Mouse (Mus musculus) cerebellum, adult 11-12 months (tissue): ENCODE measurements around the gene Oscp1.
"Not testable (repeated sequence)": the region's sequence is repeated elsewhere in the genome, so short reads cannot be mapped to it uniquely, and the experiment has no call there.

Experiments
- DNase-seq: peaks from one replicate; pipeline ENCODE4 v3.0.0; 2022

Gene Oscp1

DNA sequence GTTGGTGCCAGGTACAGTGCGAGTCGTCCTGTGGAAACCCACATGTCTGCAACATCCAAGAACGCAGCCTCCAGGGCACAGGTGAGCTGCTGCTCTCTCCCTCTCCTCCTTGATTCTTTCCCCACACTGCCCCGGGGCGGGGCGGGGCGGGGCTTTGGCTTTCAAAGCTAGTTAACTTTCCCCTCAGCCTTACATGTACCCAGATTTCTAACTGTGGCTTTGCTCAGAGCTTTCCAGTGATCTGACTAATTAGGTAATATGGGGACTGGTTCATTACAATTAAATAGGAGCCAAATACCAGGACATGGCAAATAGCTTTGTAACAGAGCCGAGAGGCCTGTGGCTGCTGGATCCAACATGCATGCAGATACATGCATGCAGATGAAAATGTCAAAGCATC lies 26.0 kb downstream of the Oscp1 start:
- DNase-seq: no peak

DNA sequence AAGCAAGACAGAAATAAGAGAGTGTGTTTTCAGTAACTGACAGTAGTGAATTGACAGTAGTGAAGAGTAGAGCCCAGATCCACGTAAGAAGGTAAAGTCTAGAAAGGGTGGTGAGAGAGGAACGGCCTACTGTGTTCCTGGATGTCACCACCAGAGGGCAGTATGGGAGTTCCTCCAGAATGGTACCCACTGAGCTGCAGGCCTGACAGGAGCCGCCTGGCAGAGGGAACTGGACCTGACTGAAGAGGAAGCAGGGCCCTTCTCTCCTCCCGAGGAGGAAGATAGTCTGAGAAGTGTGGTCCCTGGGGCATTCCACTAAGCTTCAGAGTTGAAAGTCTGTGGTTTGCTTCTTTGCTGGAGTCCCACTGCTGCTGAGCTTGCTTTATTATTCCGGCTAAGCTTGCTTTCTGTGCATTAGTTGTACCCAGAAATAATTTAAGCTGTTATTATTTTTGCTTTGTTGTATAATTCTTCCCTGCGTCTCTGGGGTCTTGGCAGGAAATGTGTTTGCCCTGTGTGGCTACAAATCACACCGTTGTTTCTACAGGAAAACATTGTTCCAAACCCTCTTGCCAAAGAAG lies 27.7 kb downstream of the Oscp1 start:
- peak; percentile 87 for DNase-seq

DNA sequence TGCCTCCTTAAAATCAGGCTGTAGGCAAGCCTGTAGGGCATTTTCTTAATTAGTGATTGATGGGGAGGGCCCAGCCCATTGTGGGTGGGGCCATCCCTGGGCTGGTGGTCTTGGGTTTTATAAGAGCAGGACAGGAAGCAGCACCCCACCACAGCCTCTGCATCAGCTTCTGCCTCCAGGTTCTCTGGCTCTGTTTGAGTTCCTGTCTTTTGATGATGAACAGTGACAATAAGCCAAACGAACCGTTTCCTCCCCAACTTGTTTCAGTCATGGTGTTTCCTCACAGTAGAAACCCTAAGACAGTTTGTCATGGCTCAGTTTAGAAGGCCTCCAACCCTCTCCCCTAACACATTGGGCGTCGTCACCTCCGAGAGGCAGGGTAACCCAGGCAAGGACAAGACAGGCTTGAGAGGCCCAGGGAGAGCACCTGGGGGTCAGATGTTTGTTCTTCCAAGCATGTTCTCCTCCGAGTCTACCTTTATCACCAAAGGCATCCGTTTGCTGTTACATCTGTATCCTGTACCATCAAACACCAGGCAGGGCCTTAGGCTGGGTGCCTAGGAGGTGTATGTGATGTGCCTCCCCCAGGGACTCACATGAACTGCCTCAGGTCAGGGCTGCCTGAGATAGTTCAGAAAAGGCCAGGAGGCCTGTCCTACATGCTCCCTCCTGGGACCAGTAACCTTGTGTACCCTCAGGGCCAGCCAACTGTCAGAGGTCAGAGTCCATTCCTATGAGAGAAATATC lies 31.9 kb downstream of the Oscp1 start:
- no peak for DNase-seq

DNA sequence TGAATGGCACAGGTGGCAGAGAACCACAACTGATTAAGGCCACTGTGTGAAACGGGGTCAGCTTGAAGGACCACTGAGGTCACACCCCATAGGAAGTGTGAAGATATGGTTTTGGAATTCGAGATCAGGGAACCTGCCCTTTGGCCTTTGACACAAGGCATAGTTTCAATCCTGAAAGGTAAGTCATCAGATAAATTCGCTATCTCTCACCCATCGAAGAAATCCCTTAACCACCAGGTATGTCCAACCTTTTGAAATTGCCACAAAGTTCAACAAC lies 32.4 kb downstream of the Oscp1 start:
- DNase-seq: no peak

DNA sequence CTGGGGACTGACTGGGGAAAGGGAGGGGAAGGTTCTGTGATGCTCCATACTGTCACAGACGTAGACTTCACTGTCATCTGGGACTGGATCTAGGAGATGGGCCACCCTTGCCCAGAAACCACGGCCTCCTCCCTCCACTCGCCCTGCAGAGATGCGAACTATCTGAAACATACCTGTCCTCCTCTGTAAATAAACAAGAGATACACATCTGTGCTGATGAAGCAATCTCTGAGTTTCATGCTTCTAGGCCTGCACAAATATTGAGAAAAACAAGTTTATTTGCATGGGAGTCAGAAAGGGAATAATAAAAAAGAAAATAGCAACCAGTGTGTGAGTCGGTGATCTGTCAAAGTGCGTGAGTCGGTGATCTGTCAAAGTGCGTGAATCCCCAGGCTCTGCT lies 33.5 kb downstream of the Oscp1 start:
- DNase-seq: no peak

DNA sequence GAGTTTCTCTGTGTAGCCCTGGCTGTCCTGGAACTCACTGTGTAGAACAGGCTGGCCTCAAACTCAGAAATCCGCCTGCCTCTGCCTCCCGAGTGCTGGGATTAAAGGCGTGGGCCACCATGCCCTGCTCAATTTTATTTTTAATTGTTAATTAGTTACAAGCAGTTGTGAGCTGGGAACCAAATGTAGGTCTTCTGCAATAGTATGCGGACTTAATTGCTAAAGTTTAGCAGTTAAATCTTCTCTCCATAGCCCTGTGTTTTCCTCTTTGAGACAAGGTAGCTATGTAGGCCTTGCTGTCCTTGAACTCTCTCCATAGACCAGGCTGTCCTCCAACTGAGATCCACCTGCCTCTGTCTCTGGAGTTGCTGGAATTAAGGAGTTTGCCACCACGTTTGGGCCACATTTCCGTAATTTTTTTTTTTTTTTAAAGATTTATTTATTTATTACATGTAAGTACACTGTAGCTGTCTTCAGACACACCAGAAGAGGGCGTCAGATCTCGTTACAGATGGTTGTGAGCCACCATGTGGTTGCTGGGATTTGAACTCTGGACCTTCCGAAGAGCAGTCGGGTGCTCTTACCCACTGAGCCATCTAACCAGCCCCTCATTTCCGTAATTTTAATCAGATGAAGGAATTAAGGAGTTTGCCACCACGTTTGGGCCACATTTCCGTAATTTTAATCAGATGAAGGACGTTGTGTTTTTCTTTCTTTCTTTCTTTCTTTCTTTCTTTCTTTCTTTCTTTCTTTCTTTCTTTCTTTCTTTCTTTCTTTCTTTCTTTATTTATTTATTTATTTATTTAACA lies 37.5 kb downstream of the Oscp1 start:
- not testable (repeated sequence) for DNase-seq

DNA sequence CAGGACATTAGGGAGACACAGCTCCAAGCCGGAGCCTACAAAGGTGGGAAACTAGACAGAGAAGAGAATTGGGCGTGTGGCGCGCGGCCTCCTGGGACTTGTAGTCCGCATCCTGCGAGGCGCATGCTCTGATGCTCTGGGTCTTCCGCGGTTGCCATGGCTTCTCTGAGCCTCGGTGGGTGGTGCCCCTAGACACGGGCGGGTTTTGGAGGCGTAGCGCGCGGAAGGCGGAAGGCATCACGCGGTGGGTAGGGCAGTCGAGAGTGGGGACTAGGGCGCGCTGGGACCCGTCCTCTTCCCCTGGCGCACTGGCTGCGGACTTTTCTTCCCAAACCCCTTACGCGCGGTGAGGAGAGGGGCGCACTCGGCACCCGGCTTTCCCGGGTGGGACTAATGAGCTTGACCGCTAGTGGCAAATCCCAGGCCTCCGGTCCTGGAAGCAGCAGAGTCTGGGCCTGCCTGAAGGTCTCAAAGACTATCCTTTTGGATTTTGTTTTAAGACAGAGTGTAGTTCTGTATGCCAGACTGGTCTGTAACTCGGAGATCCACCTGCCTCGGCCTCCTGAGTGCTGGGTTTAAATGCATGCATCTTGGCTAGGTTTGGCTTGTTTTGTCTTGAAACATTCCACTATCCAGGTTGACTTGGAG lies 38.2 kb downstream of the Oscp1 start, which contains the start of gene Lsm10:
Gene Lsm10, plus strand, starts transcription at position 160 of the 648 bp plus-strand sequence.
- DNase-seq: peak; percentile 93

DNA sequence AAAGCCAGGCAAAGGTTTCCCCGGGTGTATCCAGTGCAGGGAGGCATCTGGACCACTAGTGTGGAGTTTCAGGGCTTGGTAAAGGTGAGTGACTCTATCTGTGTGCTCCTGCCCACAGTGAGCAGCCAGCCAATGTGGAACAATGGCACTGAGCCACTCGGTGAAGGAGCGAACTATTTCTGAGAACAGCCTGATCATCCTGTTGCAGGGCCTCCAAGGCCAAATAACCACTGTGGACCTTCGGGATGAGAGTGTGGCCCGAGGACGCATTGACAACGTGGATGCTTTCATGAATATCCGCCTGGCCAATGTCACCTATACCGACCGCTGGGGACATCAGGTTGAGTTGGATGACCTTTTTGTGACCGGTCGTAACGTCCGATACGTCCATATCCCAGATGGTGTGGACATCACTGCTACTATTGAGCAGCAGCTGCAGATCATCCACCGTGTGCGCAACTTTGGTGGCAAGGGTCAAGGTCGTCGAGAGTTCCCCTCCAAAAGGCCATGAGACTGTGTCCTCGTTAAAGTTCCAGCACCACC lies 39.4 kb downstream of the Oscp1 start:
- DNase-seq: no peak

DNA sequence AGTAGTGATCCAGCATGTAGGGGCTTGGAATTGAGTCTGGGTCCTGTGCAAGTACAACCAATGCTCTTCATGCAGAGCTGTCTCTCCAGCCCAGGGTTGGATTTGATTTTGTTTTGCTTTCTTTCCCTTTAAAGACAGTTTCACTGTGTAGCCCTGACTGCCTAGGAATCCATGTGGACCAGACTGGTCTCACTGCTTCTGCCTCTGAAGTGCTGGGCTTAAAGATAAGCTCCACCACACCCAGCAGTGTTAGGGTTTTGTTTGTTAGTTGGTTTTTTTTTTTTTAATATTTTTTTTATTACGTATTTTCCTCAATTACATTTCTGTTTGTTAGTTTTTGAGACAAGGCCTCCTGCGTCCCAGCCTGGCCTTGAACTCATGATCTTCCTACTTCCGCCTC lies 41.0 kb downstream of the Oscp1 start:
- no peak for DNase-seq

DNA sequence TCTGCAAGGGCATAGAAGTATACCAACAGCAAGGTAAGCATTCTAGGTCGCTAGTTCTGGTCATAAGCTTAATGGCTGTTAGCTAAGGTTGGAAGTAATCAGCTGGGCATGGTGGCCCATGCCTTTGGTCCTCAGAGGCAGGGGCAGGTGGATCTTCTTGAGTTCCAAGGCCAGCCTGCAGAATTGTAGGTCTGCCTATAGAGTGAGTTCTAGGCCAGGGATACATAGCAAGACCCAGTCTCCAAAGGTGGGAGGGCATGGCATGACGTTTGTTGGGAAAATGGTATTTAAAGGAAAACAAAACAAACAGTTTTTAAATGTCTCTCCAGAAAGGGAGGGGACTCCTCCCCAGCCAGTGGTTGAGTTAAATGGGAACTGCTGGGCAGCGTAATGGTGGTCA lies 42.4 kb downstream of the Oscp1 start:
- no peak for DNase-seq

DNA sequence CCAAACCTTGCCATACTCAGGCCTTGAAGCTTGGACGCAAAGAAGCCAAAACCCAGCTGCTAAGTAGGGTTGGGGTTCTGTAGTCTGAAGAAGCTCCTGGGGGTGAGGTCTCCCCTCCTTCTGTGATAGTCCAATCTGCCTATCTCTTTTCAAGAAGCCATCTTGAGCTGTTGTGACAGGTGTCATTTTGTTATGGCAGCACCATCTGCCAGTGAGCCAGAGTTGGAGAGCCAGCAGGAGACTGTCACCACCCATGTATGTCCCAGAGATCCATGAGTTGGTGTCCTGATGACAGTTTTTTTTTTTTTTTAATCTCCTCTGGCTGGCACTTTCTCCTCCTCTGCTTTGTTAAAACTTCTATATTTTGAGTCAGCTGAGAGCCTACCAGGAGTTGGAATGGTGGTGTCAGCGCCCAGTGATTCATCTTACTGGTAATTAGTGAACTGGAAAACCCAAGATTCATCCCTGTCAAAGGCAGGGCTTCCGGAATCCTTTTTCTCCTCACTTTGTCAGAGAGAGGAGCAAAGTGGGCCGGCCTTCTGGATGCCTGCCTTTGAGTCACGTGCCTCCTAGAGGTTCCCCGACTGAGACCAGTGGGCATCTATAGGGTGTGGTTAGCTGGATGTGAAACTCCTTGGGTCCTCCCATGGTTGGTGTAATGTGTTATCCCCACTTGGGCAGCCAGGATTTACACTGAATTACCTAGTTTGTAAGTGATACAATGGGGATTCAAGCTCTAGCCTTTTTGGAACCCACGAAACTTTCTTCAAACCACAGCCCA lies 43.9 kb downstream of the Oscp1 start:
- no peak for DNase-seq

DNA sequence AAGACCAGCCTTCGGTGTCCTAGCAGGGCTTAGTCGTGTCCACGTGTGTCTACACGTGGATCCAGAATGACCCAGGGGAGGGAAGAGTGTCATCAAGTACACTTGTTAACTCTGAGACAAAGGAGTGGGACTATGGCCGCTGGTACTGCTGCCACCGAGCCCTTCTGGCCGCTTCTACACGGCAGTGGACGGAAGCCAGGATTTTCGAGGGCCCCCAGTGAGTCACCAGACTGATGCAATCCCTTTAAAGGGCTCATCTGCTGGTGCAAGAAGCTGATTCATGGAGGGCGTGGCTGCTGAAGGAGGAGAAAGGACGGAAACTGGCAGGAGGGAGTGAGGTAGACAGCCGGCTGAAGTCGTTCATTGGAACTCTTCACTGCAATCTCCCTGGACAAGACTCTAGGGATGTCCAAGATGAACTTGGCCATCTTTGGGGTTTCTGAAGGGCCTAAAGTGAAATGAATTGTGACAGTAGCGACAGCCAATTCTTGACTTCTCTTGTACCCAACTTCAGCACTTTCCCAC lies 44.8 kb downstream of the Oscp1 start:
- DNase-seq: peak; percentile 87

DNA sequence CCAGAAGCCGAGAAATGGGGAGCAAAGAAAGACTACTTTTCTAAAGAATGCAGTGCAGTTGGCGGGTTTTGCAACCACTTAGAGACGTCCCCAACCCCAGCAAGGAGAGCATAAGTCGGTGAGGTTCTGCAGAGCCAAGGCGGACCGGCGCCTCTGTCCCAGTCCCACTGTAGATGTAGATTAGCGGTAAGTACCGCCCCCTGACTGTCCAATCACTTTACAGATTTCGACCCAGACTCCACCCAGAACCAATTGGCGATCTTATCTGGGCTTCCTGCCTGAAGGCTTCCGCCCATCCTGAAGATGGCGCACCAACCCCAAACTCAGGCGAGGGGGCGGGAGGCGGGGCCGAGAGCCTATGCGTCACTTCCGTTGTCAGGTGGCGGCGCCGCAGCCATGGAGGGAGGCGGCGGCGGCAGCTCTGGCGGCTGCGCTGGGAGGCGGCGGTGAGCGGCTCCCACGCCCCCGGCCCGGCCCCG lies 45.3 kb downstream of the Oscp1 start, which contains the start of gene Stk40:
Gene Stk40, plus strand, starts transcription at position 368 of the 479 bp plus-strand sequence.
- DNase-seq: peak; percentile 96

DNA sequence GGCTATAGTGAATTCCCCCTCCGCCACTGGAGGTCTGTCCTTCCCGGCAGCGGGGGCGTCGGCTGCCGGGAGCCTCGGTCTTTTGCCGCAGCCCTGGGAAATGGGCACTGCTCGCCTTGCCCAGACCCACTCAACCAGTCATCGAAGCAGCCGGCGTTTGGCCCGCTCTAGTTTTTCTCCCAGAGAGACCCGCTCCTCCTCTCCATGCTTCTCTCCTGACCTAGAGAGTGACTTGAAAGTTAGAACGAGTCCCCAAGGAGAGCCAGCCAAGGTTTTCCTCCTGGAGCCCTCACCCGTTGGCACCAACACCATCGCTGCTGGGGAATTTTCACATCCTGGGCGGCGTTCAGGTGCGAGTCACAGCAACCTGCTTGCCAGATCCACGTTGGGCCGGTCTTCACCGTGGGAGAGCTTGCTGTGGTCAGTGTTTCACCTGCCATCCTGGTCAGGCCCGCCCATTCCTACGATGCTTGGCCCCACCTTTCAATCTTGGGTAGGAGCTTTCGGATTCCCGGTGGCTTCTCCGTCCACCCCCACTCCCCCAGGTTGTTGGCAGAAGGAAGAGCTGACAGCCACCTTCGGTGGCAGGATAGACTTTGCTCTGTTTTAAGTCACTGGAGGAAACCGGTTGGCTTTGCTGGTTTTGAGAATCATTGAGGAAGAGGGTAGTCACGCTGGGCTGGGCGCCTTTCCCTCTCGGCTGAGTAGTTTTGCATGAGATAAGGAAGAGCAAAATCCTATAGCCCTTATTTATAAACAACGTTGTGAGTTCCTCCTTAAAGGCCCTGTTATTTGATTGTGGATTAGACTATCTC lies 46.1 kb downstream of the Oscp1 start:
- DNase-seq: peak; percentile 83

DNA sequence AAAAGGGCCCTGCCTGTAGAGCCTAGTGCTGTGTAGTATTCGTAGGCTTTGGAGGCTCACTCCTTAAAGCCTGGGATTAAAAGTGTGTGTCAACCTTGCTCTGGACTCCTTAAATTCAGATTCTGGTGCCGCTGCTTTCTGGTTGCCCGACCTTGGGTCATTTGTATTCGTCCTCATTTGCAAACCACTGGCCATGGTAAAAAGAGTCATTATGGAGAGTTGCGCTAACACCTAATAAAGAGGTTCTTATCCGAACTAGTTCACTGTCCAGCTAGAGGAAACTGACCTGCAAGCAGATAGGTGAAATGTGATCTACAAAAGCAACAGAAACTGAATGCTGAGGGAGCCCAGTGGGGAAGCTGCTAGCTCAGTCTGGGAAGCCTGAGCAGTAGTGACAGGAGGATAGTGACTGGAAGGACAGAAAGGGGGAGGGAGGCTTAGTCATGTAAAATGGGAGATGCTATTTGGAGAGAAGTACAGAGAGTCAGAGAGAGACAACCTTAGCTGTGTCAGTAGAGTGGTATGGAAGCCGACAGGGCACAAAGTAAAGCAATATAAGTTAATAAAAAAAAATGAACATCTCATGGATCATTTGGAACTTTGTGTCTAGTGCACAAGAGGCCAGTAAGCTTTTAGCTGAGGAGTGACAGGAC lies 46.9 kb downstream of the Oscp1 start:
- DNase-seq: no peak

DNA sequence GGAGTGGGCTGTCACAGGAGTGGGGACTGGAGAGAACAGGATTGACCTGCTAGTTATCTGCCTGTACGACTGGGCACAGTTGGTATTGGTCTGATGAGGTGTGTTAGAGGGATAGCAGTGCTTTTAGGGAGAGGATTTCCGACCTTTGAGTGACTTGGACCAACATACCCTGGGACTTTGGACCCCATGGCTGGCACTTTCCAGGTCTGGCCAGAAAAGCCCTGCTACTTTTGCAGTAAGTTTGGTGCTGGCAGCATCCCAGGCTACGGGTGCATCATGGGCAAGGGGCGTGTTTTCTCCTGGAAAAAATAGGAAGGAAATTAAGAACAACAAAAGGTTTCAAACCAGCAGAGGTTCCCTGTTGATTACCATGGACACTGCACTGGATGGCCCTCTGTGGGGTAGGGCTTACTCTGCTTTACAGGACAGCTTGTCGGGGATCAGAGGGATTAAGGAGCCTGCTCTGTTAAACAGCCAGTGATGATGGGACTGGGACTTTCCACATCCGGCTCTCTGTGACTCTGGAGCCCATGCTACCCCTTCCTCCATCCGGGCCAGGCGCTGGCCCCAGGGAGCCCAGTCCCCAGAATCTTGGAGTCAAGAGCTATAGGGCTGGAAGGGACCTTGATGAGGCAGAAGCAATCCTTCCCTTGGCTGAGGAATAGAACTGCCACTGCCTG lies 49.8 kb downstream of the Oscp1 start:
- DNase-seq: no peak

DNA sequence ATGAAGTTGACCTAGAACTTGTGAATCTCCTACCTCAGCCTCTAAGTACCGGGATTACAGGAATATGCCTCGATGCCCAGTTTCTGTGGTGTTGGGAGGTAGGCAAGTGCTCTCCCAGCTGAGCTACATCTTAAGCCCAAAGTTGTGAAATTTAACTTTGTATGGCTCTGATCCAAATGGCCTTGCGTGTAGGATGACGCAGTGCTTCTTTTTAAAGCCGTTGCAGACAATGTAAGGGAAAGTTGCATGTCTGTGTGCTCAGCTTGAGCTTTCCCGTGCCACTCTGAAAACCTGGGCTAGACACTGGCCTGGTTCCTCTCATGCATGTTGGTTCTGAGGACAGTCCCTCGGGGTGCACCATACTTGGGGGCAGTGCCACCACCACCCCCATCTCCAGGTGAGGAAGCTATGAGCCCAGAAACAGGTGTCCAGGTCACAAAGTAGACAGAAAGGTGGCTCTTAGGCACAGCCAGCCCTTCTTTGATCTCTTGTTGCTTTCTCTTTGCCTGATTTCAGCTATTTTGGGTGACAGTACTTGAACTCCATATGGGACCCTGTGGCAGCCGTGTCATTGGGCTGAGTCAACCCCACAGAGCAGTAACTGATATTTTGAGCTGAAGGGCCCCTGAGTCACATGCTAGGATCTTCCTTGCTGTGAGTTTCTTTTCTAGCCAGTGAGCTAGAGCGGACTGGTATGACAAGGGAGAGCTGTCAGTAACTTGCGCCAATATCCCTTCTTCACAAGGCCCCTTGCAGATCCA lies 51.4 kb downstream of the Oscp1 start:
- DNase-seq: no peak

DNA sequence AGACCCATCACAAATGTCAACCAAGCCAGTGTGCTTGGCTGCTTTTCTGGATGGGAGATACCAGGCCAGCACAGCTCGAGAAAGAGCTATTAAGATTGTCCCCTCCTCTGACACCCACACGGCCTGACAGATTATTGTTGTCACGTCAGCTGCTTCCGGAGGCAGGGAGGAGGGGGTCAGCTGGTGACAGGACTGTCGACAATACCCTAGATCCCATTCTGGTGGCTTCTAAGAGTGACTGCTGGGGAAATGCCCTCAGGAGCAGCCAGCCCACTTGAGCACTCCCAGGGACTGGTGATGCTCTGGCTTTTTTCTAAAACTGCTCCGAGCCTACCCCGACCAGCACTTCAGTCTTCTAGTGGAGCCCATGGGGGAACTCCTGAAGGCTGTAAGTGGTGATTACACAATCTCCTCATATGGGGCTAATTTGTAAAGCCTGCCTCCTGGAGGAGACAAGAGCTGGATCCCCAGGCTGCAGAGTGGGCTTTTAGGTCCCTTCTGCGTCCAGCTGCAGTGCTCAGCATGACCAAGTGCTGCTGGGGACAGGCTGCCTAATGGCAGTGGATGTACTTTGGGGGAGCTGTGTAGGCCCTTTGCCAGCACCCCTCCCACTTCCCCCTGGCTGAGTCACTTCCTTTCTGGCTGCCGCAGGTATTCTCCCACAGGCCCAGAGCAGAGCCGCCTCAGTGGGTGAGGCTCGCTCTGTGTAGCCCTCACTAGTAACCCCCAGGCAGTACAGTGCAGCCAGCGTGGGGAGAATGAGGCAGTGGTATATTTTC lies 52.2 kb downstream of the Oscp1 start:
- peak; percentile 82 for DNase-seq
